In genomic region chr5:139932595-139933271, GRCm38 (mm10) we compare ENCODE assay signal across 8 mouse cellular contexts. TPM values are rescaled to one million over a fixed set of nuclear protein-coding genes. Genes with fewer than 3 reads are reported as not detected.
DNase-seq lines count a peak whose midpoint lies in the region; ATAC-seq and TF ChIP-seq lines count a peak whose summit lies in the region.

No protein-coding gene starts in this region.

- TF ChIP-seq CTCF in spleen, adult 2 months (IDR thresholded peaks at IDR 0.05; ENCODE audit: extremely low read depth, insufficient read depth, insufficient read length, insufficient replicate concordance): no peak
- no peak for TF ChIP-seq CTCF in lung, postnatal 0 days (IDR thresholded peaks at IDR 0.05)

- WGBS in spleen, adult 2 months: 50% methylated on average over 13 of the region's 13 CpGs
- WGBS in heart, embryonic 16.5 days: 35% methylated on average over 13 of the region's 13 CpGs
- WGBS in lung, postnatal 0 days: 26% methylated on average over 13 of the region's 13 CpGs

- no peaks in the 10 kb centered on the region for H3K9me3 ChIP-seq in heart, embryonic 16.5 days (replicated peaks; ENCODE audit: control insufficient read depth, low read length)
- H3K9me3 ChIP-seq in lung, postnatal 0 days (ENCODE audit: low read length): no peaks in the 10 kb centered on the region

- peaks cover 15% of the 10 kb centered on the region; the same call in 1 of the 2 replicates for H3K4me1 ChIP-seq in spleen, adult 2 months (ENCODE audit: control insufficient read depth, insufficient read depth, insufficient read length)
- 0 out of 2 replicates have a peak, but pooled peaks cover 2% of the 10 kb centered on the region for H3K4me1 ChIP-seq in heart, embryonic 16.5 days (ENCODE audit: control insufficient read depth, insufficient read depth, low read length)
- peaks cover 6% of the 10 kb centered on the region; the same call in 1 of the 2 replicates for H3K4me1 ChIP-seq in lung, postnatal 0 days (ENCODE audit: insufficient read depth, low read depth, low read length)

- DNase-seq in spleen, adult 2 months (ENCODE audit: low read depth in 1 of 2, low spot score in 2 of 2): peak; percentile 21 to 29
- DNase-seq in spleen, adult 12 weeks (ENCODE audit: low spot score): no peak
- DNase-seq in embryo, embryonic 10 days (ENCODE audit: low spot score): peak; percentile 95
- DNase-seq in kidney, postnatal 36 days: peak; percentile 82 to 85
- DNase-seq in lung, postnatal 0 days (ENCODE audit: low spot score): peak; percentile 90
- peak; percentile 90 for DNase-seq in right cerebral cortex, postnatal 10 days (ENCODE audit: low spot score in 2 of 2)
- no peak for DNase-seq in gastrocnemius, postnatal 36 days

- no peak overlapping the region for H3K27ac ChIP-seq in spleen, adult 2 months (ENCODE audit: insufficient read depth, low read length)
- no peak overlapping the region for H3K27ac ChIP-seq in heart, embryonic 16.5 days (ENCODE audit: low read length)
- no peak overlapping the region for H3K27ac ChIP-seq in lung, postnatal 0 days (ENCODE audit: low read length)

- no peak for TF ChIP-seq POLR2A in spleen, adult 2 months (IDR thresholded peaks at IDR 0.05; ENCODE audit: low read depth, low read length)

- intact Hi-C loops in gastrocnemius, postnatal 36 days (cut with DNase I): no loop called here

- no peaks in the 10 kb centered on the region for H3K36me3 ChIP-seq in spleen, adult 2 months (ENCODE audit: control insufficient read depth, insufficient read depth, low read length)
- no peaks in the 10 kb centered on the region for H3K36me3 ChIP-seq in heart, embryonic 16.5 days (ENCODE audit: control insufficient read depth, insufficient read depth)
- H3K36me3 ChIP-seq in lung, postnatal 0 days (ENCODE audit: insufficient read depth, low read length): no peaks in the 10 kb centered on the region

- H3K27me3 ChIP-seq in spleen, adult 2 months (ENCODE audit: control insufficient read depth, insufficient read depth, low read length): no peaks in the 10 kb centered on the region
- peaks cover 21% of the 10 kb centered on the region for H3K27me3 ChIP-seq in heart, embryonic 16.5 days (ENCODE audit: control insufficient read depth, insufficient read depth, low read length)
- no peaks in the 10 kb centered on the region; the same call in 1 of the 2 replicates for H3K27me3 ChIP-seq in lung, postnatal 0 days (replicated peaks; ENCODE audit: insufficient read depth, low read length)

- H3K4me3 ChIP-seq in spleen, adult 2 months (ENCODE audit: extremely low read depth, insufficient read depth, insufficient read length): no peak overlapping the region
- H3K4me3 ChIP-seq in heart, embryonic 16.5 days (ENCODE audit: low read length): no peak overlapping the region
- H3K4me3 ChIP-seq in lung, postnatal 0 days (ENCODE audit: low read depth, low read length): no peak overlapping the region

- ATAC-seq in heart, embryonic 16.5 days (replicated peaks; ENCODE audit: extremely low read depth, insufficient read depth, low FRiP score): peak; percentile 44
- peak; percentile 81 for ATAC-seq in lung, postnatal 0 days

- TF ChIP-seq EP300 in lung, postnatal 0 days (IDR thresholded peaks at IDR 0.05): no peak

- no peak overlapping the region for H3K9ac ChIP-seq in heart, embryonic 16.5 days (ENCODE audit: low read length)
- H3K9ac ChIP-seq in lung, postnatal 0 days (replicated peaks; ENCODE audit: low read depth): no peak overlapping the region

- H3K4me2 ChIP-seq in heart, embryonic 16.5 days (ENCODE audit: low read depth, low read length): no peak overlapping the region
- H3K4me2 ChIP-seq in lung, postnatal 0 days (replicated peaks; ENCODE audit: low read depth, low read length): no peak overlapping the region

RNA-seq across cellular contexts. Expression of gene Elfn1, which starts 25.0 kb away (rescaled TPM):
- polyA plus RNA-seq in spleen, adult 2 months (2012; rRNA removed): 0.20 and 0.40 TPM in 2 replicates
- 0.19 and 0.68 TPM in 2 replicates for polyA plus RNA-seq in heart, embryonic 16.5 days (2015; fragmentation: Nextera tagmentation; extraction: Ambion mirVana)
- polyA plus RNA-seq in lung, postnatal 0 days (2015; fragmentation: Nextera tagmentation; extraction: Ambion mirVana): 1.5 TPM in 2 replicates
- total RNA-seq in gastrocnemius, postnatal 36 days (2021): not detected

Comparison
In these comparisons a context has a peak if more than half of its experiments do, and no peak if none do; other contexts are left out.
1. DNase-seq: peak in spleen, adult 2 months (2 of 2), embryo, embryonic 10 days (single experiment), kidney, postnatal 36 days (2 of 2), lung, postnatal 0 days (single experiment) and right cerebral cortex, postnatal 10 days (2 of 2); none in spleen, adult 12 weeks (single experiment) and gastrocnemius, postnatal 36 days (0 of 2).